Mouse (Mus musculus): ENCODE results near the gene Etv6. TPM values are rescaled to one million over a fixed set of nuclear protein-coding genes. Genes with fewer than 3 reads are reported as not detected.
A peak's percentile ranks its signal among the peaks of the same experiment; 100 is the strongest.

Etv6 gene
- polyA plus RNA-seq, 1 experiment from 2014 or later, result 5.9 TPM

GRCm38 (mm10) chr6:134148443-134148942 is 113.0 kb downstream of the Etv6 start:
- H3K4me2 ChIP-seq (replicated peaks; ENCODE audit: low read depth), result no peak overlapping the region
- DNase-seq (ENCODE audit: low spot score), result no peak
- no peaks in the 10 kb centered on the region for H3K27me3 ChIP-seq (ENCODE audit: control insufficient read depth, insufficient read depth, low read length)
- 50% methylated on average over 7 of the region's 7 CpGs for WGBS
- no peaks in the 10 kb centered on the region for H3K9me3 ChIP-seq (ENCODE audit: control insufficient read depth, low read length)
- peak overlapping the region; percentile 45 for H3K27ac ChIP-seq (replicated peaks)
- H3K4me1 ChIP-seq (replicated peaks; ENCODE audit: control insufficient read depth, insufficient read depth), result peaks cover 5% of the 10 kb centered on the region
- ATAC-seq (ENCODE audit: low FRiP score, low TSS enrichment), result no peak
- no peaks in the 10 kb centered on the region for H3K36me3 ChIP-seq (ENCODE audit: control insufficient read depth, insufficient read depth, low read length)
- no peak overlapping the region for H3K4me3 ChIP-seq (ENCODE audit: low read depth, low read length)
- TF ChIP-seq CTCF (IDR thresholded peaks at IDR 0.05; ENCODE audit: low read depth) (no peak), EP300 (optimal IDR thresholded peaks at IDR 0.05) (no peak)
- 0 out of 2 replicates have a peak overlapping the region, but pooled peaks have one; percentile 5 for H3K9ac ChIP-seq (ENCODE audit: low read length)

DNA sequence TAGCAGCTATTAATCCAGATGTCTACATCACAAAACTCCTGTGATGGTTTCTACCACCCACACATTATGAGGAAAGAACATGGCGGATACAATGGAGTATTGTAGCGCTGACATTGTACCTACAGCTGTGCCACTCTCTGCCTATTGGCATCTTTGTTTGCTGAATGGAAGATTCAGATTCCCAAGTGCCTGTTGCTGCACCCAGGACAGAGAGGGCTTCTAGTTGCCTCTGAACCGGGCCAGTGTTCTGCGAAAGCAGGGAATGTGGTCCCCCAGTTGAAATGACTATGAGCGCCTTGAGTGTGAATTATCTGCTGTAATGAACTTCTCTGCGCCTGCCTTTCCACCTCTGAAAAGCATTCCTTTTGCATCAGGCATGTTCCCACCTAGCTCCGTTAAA is 114.1 kb downstream of the Etv6 start:
- DNase-seq (ENCODE audit: low spot score) (no peak), ATAC-seq (ENCODE audit: low FRiP score, low TSS enrichment) (no peak)
- Histone ChIP-seq H3K27ac (replicated peaks) (no peak overlapping the region), H3K4me2 (replicated peaks; ENCODE audit: low read depth) (no peak overlapping the region), H3K36me3 (ENCODE audit: control insufficient read depth, insufficient read depth, low read length) (no peaks in the 10 kb centered on the region), H3K4me3 (ENCODE audit: low read depth, low read length) (no peak overlapping the region), H3K27me3 (ENCODE audit: control insufficient read depth, insufficient read depth, low read length) (no peaks in the 10 kb centered on the region), H3K9me3 (ENCODE audit: control insufficient read depth, low read length) (no peaks in the 10 kb centered on the region), H3K9ac (ENCODE audit: low read length) (no peak overlapping the region), H3K4me1 (replicated peaks; ENCODE audit: control insufficient read depth, insufficient read depth) (peaks cover 3% of the 10 kb centered on the region)
- TF ChIP-seq EP300 (optimal IDR thresholded peaks at IDR 0.05) (no peak), CTCF (IDR thresholded peaks at IDR 0.05; ENCODE audit: low read depth) (no peak)
- WGBS, result 93% methylated on average over 7 of the region's 7 CpGs

GRCm38 (mm10) chr6:134151022-134151680 is 115.7 kb downstream of the Etv6 start:
- H3K4me1 ChIP-seq (replicated peaks; ENCODE audit: control insufficient read depth, insufficient read depth), result peaks cover 3% of the 10 kb centered on the region
- WGBS, result 42% methylated on average over 15 of the region's 15 CpGs
- no peaks in the 10 kb centered on the region for H3K9me3 ChIP-seq (ENCODE audit: control insufficient read depth, low read length)
- TF ChIP-seq EP300 (optimal IDR thresholded peaks at IDR 0.05) (no peak), CTCF (IDR thresholded peaks at IDR 0.05; ENCODE audit: low read depth) (no peak)
- H3K4me3 ChIP-seq (ENCODE audit: low read depth, low read length), result no peak overlapping the region
- ATAC-seq (ENCODE audit: low FRiP score, low TSS enrichment) (no peak), DNase-seq (ENCODE audit: low spot score) (no peak)
- H3K27ac ChIP-seq (replicated peaks), result peak overlapping the region; percentile 79
- no peak overlapping the region for H3K9ac ChIP-seq (ENCODE audit: low read length)
- H3K36me3 ChIP-seq (ENCODE audit: control insufficient read depth, insufficient read depth, low read length), result no peaks in the 10 kb centered on the region
- peak overlapping the region; percentile 29 for H3K4me2 ChIP-seq (replicated peaks; ENCODE audit: low read depth)
- H3K27me3 ChIP-seq (ENCODE audit: control insufficient read depth, insufficient read depth, low read length), result no peaks in the 10 kb centered on the region

DNA sequence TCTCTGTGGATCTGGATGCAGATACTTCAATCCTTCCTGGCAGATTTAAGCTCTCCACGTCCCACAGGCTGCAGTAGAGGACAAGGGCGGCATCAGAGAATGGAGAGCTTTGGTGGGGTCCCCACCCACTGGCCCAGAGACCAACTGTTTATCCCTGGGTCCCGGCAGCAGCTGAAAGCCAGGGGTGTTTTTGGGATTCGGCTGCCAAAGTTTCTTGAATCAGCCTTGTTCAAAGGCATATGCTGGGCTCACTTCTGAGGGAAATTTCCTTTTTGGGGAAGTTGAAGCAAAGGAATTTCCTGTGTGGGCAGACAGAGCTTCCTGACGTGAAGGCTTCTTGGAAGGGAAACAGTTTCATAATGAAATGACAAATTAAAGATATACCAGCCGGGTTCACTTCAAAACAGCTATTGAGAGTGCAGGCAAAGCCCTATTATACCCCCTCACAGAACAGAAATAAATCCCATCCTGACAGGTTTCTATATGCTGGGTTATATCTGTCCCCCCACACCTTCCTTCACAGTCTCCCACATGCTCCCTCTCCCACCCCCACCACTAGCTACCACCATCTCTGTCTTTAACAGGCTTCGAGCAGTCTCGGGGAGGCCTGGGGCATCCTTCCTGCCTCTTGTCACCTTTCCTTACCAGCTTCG is 116.5 kb downstream of the Etv6 start:
- H3K9ac ChIP-seq (ENCODE audit: low read length), result no peak overlapping the region
- H3K27me3 ChIP-seq (ENCODE audit: control insufficient read depth, insufficient read depth, low read length), result no peaks in the 10 kb centered on the region
- peaks cover 3% of the 10 kb centered on the region for H3K4me1 ChIP-seq (replicated peaks; ENCODE audit: control insufficient read depth, insufficient read depth)
- peak overlapping the region; percentile 29 for H3K4me2 ChIP-seq (replicated peaks; ENCODE audit: low read depth)
- TF ChIP-seq EP300 (optimal IDR thresholded peaks at IDR 0.05) (no peak), CTCF (IDR thresholded peaks at IDR 0.05; ENCODE audit: low read depth) (peak; percentile 42)
- WGBS, result 41% methylated on average over 9 of the region's 9 CpGs
- H3K36me3 ChIP-seq (ENCODE audit: control insufficient read depth, insufficient read depth, low read length), result no peaks in the 10 kb centered on the region
- no peak overlapping the region for H3K4me3 ChIP-seq (ENCODE audit: low read depth, low read length)
- H3K9me3 ChIP-seq (ENCODE audit: control insufficient read depth, low read length), result no peaks in the 10 kb centered on the region
- DNase-seq (ENCODE audit: low spot score) (no peak), ATAC-seq (ENCODE audit: low FRiP score, low TSS enrichment) (peak; percentile 34; the same call in 1 of the 2 replicates)
- peak overlapping the region; percentile 79 for H3K27ac ChIP-seq (replicated peaks)

- DNase-seq (ENCODE audit: low spot score), result no peak
Observed at GRCm38 (mm10) chr6:134152539-134152938, 117.0 kb downstream of the Etv6 start.

DNA sequence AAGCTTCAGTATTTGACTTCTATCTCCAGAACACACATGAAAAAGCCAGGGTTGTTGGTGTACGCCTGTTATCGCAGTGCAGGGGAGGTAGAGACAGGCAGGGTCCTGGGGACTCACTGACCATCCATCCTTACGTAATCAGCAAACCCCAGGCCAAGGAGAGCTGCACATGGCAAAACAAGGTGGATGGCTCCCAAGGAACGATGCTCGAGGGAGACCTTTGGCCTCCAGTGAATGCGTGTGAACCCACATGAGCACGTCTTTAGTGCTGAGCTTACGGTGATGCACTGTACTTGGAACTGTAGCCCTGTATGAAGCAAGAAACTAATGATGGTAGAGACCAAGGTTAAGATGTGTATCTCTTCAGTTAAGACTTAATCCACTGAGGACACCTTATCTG is 119.2 kb downstream of the Etv6 start:
- TF ChIP-seq EP300 (optimal IDR thresholded peaks at IDR 0.05) (no peak), CTCF (IDR thresholded peaks at IDR 0.05; ENCODE audit: low read depth) (no peak)
- no peaks in the 10 kb centered on the region for H3K9me3 ChIP-seq (ENCODE audit: control insufficient read depth, low read length)
- DNase-seq (ENCODE audit: low spot score), result no peak
- H3K4me3 ChIP-seq (ENCODE audit: low read depth, low read length), result no peak overlapping the region
- H3K27ac ChIP-seq (replicated peaks), result no peak overlapping the region
- H3K9ac ChIP-seq (ENCODE audit: low read length), result no peak overlapping the region
- no peaks in the 10 kb centered on the region for H3K27me3 ChIP-seq (ENCODE audit: control insufficient read depth, insufficient read depth, low read length)
- WGBS, result 95% methylated on average over 8 of the region's 8 CpGs
- H3K4me1 ChIP-seq (replicated peaks; ENCODE audit: control insufficient read depth, insufficient read depth), result peaks cover 3% of the 10 kb centered on the region; the same call in 1 of the 2 replicates
- no peak for ATAC-seq (ENCODE audit: low FRiP score, low TSS enrichment)
- H3K4me2 ChIP-seq (replicated peaks; ENCODE audit: low read depth), result no peak overlapping the region
- H3K36me3 ChIP-seq (ENCODE audit: control insufficient read depth, insufficient read depth, low read length), result no peaks in the 10 kb centered on the region

More at GRCm38 (mm10) chr6:134152539-134152938, 117.0 kb downstream of the Etv6 start:
- Histone ChIP-seq H3K4me3 (ENCODE audit: low read depth, low read length) (no peak overlapping the region), H3K4me1 (replicated peaks; ENCODE audit: control insufficient read depth, insufficient read depth) (peaks cover 3% of the 10 kb centered on the region), H3K4me2 (replicated peaks; ENCODE audit: low read depth) (0 out of 2 replicates have a peak overlapping the region, but pooled peaks have one; percentile 1), H3K27ac (replicated peaks) (peak overlapping the region; percentile 79), H3K9me3 (ENCODE audit: control insufficient read depth, low read length) (no peaks in the 10 kb centered on the region), H3K9ac (ENCODE audit: low read length) (no peak overlapping the region), H3K36me3 (ENCODE audit: control insufficient read depth, insufficient read depth, low read length) (no peaks in the 10 kb centered on the region), H3K27me3 (ENCODE audit: control insufficient read depth, insufficient read depth, low read length) (no peaks in the 10 kb centered on the region)
- 63% methylated on average over 6 of the region's 6 CpGs for WGBS
- no peak for ATAC-seq (ENCODE audit: low FRiP score, low TSS enrichment)
- no peak for TF ChIP-seq EP300 (optimal IDR thresholded peaks at IDR 0.05)
- no peak for TF ChIP-seq CTCF (IDR thresholded peaks at IDR 0.05; ENCODE audit: low read depth)
